Comparison of ENCODE assay signal across 11 mouse cellular contexts in the genomic region with DNA sequence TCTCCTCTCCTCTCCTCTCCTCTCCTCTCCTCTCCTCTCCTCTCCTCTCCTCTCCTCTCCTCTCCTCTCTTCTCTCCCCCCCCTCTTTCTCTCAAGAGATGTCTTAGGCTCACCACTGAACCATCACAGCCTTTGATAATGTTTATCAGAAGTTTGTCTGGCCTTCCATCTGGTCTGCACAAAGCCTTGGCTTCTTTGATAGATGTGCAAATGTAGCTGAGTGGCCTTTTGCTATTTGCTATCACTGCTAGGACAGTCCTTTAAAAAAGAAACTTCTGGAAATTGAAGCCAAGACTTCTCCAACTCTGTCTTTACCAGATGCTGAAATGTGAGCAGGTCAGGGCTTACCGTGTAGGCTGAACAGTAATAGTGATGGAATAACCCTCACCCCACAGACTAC.
A peak's percentile ranks its signal among the peaks of the same experiment; 100 is the strongest.
DNase-seq lines count a peak whose midpoint lies in the region; ATAC-seq and TF ChIP-seq lines count a peak whose summit lies in the region.
"Had no signal": no experiment of that assay in that cellular context is flagged by ENCODE, and none has a peak within 500 bp of the region (broad histone marks: within the 10 kb centered on the region; RNA-seq: fewer than 3 reads in every experiment).

No protein-coding gene starts in this region.

- H3K4me1 ChIP-seq in lung, embryonic 15.5 days: peaks cover 41% of the 10 kb centered on the region
- peaks cover 20% of the 10 kb centered on the region for H3K4me1 ChIP-seq in lung, adult 2 months (ENCODE audit: control insufficient read depth, insufficient read depth, low read length)
- H3K4me1 ChIP-seq in forebrain, embryonic 14.5 days (ENCODE audit: control insufficient read depth, insufficient read depth, low read length): peaks cover 29% of the 10 kb centered on the region
- H3K4me1 ChIP-seq in liver, embryonic 13.5 days (replicated peaks): peaks cover 62% of the 10 kb centered on the region
- peaks cover 57% of the 10 kb centered on the region for H3K4me1 ChIP-seq in neural tube, embryonic 13.5 days (replicated peaks)

- H3K27ac ChIP-seq in lung, embryonic 15.5 days: no peak overlapping the region
- H3K27ac ChIP-seq in forebrain, embryonic 14.5 days (ENCODE audit: low read depth, low read length): no peak overlapping the region
- H3K27ac ChIP-seq in liver, embryonic 13.5 days: peak overlapping the region; percentile 95
- H3K27ac ChIP-seq in neural tube, embryonic 13.5 days (replicated peaks): no peak overlapping the region

- H3K36me3 ChIP-seq in lung, embryonic 15.5 days: no peaks in the 10 kb centered on the region
- H3K36me3 ChIP-seq in forebrain, embryonic 14.5 days (ENCODE audit: control insufficient read depth, insufficient read depth, low read length): no peaks in the 10 kb centered on the region
- peaks cover 3% of the 10 kb centered on the region; the same call in 1 of the 2 replicates for H3K36me3 ChIP-seq in liver, embryonic 13.5 days
- H3K36me3 ChIP-seq in neural tube, embryonic 13.5 days: no peaks in the 10 kb centered on the region

- H3K9me3 ChIP-seq in lung, embryonic 15.5 days: no peaks in the 10 kb centered on the region
- no peaks in the 10 kb centered on the region for H3K9me3 ChIP-seq in forebrain, embryonic 14.5 days (replicated peaks; ENCODE audit: control insufficient read depth, low read length)
- no peaks in the 10 kb centered on the region for H3K9me3 ChIP-seq in liver, embryonic 13.5 days (replicated peaks)
- no peaks in the 10 kb centered on the region for H3K9me3 ChIP-seq in neural tube, embryonic 13.5 days

- no peak overlapping the region for H3K4me3 ChIP-seq in lung, embryonic 15.5 days
- no peak overlapping the region for H3K4me3 ChIP-seq in lung, adult 2 months (replicated peaks; ENCODE audit: extremely low read depth, low read depth, low read length)
- H3K4me3 ChIP-seq in forebrain, embryonic 14.5 days (ENCODE audit: low read depth, low read length): no peak overlapping the region
- H3K4me3 ChIP-seq in liver, embryonic 13.5 days (replicated peaks): peak overlapping the region; percentile 74
- peak overlapping the region; percentile 63 for H3K4me3 ChIP-seq in neural tube, embryonic 13.5 days

- no peak overlapping the region for H3K9ac ChIP-seq in lung, embryonic 15.5 days
- H3K9ac ChIP-seq in forebrain, embryonic 14.5 days (ENCODE audit: low read length): no peak overlapping the region
- peak overlapping the region; percentile 87 for H3K9ac ChIP-seq in liver, embryonic 13.5 days
- H3K9ac ChIP-seq in neural tube, embryonic 13.5 days: no peak overlapping the region

- no peak for ATAC-seq in lung, embryonic 15.5 days (ENCODE audit: borderline replicate concordance, extremely low read depth, low FRiP score, low TSS enrichment)
- no peak for ATAC-seq in forebrain, embryonic 14.5 days
- ATAC-seq in liver, embryonic 13.5 days (ENCODE audit: low read depth): peak; percentile 74
- ATAC-seq in neural tube, embryonic 13.5 days (ENCODE audit: low read depth): no peak

- WGBS in lung, embryonic 15.5 days: 25% methylated on average over 1 of the region's 1 CpGs
- 17% methylated on average over 1 of the region's 1 CpGs for WGBS in lung, adult 2 months
- 46% methylated on average over 1 of the region's 1 CpGs for WGBS in forebrain, embryonic 14.5 days
- WGBS in liver, embryonic 13.5 days (ENCODE audit: insufficient replicate concordance): 8% methylated on average over 1 of the region's 1 CpGs
- 43% methylated on average over 1 of the region's 1 CpGs for WGBS in neural tube, embryonic 13.5 days

- no peak for TF ChIP-seq CTCF in lung, adult 2 months (IDR thresholded peaks at IDR 0.05; ENCODE audit: insufficient read depth, low read length)

- H3K27me3 ChIP-seq in lung, embryonic 15.5 days: no peaks in the 10 kb centered on the region
- no peaks in the 10 kb centered on the region for H3K27me3 ChIP-seq in forebrain, embryonic 14.5 days (replicated peaks; ENCODE audit: control insufficient read depth, insufficient read depth, low read length)
- H3K27me3 ChIP-seq in liver, embryonic 13.5 days: no peaks in the 10 kb centered on the region
- no peaks in the 10 kb centered on the region for H3K27me3 ChIP-seq in neural tube, embryonic 13.5 days

- no peak for TF ChIP-seq POLR2A in lung, adult 2 months (IDR thresholded peaks at IDR 0.05; ENCODE audit: borderline replicate concordance, extremely low read depth, low read depth, low read length)

- H3K4me2 ChIP-seq in lung, embryonic 15.5 days: peak overlapping the region; percentile 64; the same call in 1 of the 2 replicates
- H3K4me2 ChIP-seq in forebrain, embryonic 14.5 days (ENCODE audit: low read length): peak overlapping the region; percentile 61
- H3K4me2 ChIP-seq in liver, embryonic 13.5 days: peak overlapping the region; percentile 79
- H3K4me2 ChIP-seq in neural tube, embryonic 13.5 days: peak overlapping the region; percentile 67

- DNase-seq in lung, adult 2 months: no peak
- no peak for DNase-seq in forebrain, embryonic 14.5 days (ENCODE audit: low spot score)
- peak; percentile 70 for DNase-seq in liver, embryonic 13.5 days
- no peak for DNase-seq in layer of hippocampus, adult 11-12 months (ENCODE audit: low spot score)
- no peak for DNase-seq in testis, postnatal 14 days (ENCODE audit: low spot score)
- DNase-seq in adrenal gland, adult 18-20 months (ENCODE audit: low spot score in 2 of 2): no peak
- DNase-seq: kidney, postnatal 36 days; lung, postnatal 4 days; thymus, postnatal 4 days had no signal

Comparison
In these comparisons a context has a peak if more than half of its experiments do, and no peak if none do; other contexts are left out.
1. H3K4me3 ChIP-seq: peak in liver, embryonic 13.5 days (single experiment) and neural tube, embryonic 13.5 days (single experiment); none in lung, embryonic 15.5 days (single experiment), lung, adult 2 months (single experiment) and forebrain, embryonic 14.5 days (single experiment).
2. Peak in every context shown above with its lines, with median percentiles within 50 percentile points of each other: H3K4me2 ChIP-seq.